Mouse (Mus musculus) forebrain, embryonic 11.5 days (tissue): ENCODE results near the gene Rnf223. TPM values are rescaled to one million over a fixed set of nuclear protein-coding genes. Genes with fewer than 3 reads are reported as not detected.

Source experiments
- ATAC-seq: fragments of 200-750 bp; cut with Nextera tagmentation; replicated peaks from 2 replicates; pipeline ENCODE4 v1.8.0; 2017; ENCODE audit warnings: moderate TSS enrichment; ENCODE audit not compliant: low FRiP score
- DNase-seq: peaks from one replicate; pipeline ENCODE4 v3.0.0-alpha.2; 2017; ENCODE audit warnings: low spot score
- H3K27ac ChIP-seq: fragments of 300-500 bp; sonication (generic); 2 replicates; pipeline ENCODE4 v1.5.1; 2014; ENCODE audit warnings: low read depth, low read length
- H3K27me3 ChIP-seq: fragments of 300-500 bp; sonication (generic); 2 replicates; pipeline ENCODE4 v1.6.1; 2014; ENCODE audit warnings: mild to moderate bottlenecking, low read length, mixed read lengths; ENCODE audit not compliant: control insufficient read depth, insufficient read depth
- H3K36me3 ChIP-seq: fragments of 300-500 bp; sonication (generic); 2 replicates; pipeline ENCODE4 v1.6.1; 2014; ENCODE audit warnings: mild to moderate bottlenecking, low read length, moderate library complexity, mixed read lengths; ENCODE audit not compliant: control insufficient read depth, insufficient read depth
- H3K4me1 ChIP-seq: fragments of 300-500 bp; sonication (generic); replicated peaks from 2 replicates; pipeline ENCODE4 v1.6.1; 2014; ENCODE audit warnings: low read length, mixed read lengths; ENCODE audit not compliant: control insufficient read depth, insufficient read depth
- H3K4me2 ChIP-seq: fragments of 300-500 bp; sonication (generic); 2 replicates; pipeline ENCODE4 v1.6.1; 2014; ENCODE audit warnings: low read depth, mild to moderate bottlenecking, low read length, moderate library complexity, mixed read lengths; ENCODE audit not compliant: severe bottlenecking
- H3K4me3 ChIP-seq: fragments of 300-500 bp; sonication (generic); 2 replicates; pipeline ENCODE4 v1.5.1; 2014; ENCODE audit warnings: low read depth, low read length
- H3K9ac ChIP-seq: fragments of 300-500 bp; sonication (generic); 2 replicates; pipeline ENCODE4 v1.6.1; 2014; ENCODE audit warnings: low read length
- H3K9me3 ChIP-seq: fragments of 300-500 bp; sonication (generic); 2 replicates; pipeline ENCODE4 v1.6.1; 2016; ENCODE audit warnings: low read length, mixed read lengths; ENCODE audit not compliant: control insufficient read depth
- WGBS: fragments of 180-500 bp; shearing (Covaris S2); extraction: QIAGEN DNeasy Blood & Tissue Kit; methylation state at CpG from one replicate; pipeline ENCODE4 v1.1.7; 2014; 5-methylcytosine and 5-hydroxymethylcytosine counted together
- polyA plus RNA-seq: library from polyadenylated mRNA; unstranded; fragments of >200 nt; fragmentation: Nextera tagmentation; extraction: Ambion mirVana; gene quantifications from 2 replicates; pipeline ENCODE4 v1.2.1, GENCODE M21; 2014

Rnf223 gene
- polyA plus RNA-seq, 1 experiment from 2014 or later: 1.0 TPM

- Histone ChIP-seq H3K36me3 (no peaks in the 10 kb centered on the region), H3K4me3 (no peak overlapping the region), H3K27me3 (no peaks in the 10 kb centered on the region), H3K9me3 (no peaks in the 10 kb centered on the region), H3K4me1 (no peaks in the 10 kb centered on the region), H3K27ac (no peak overlapping the region), H3K4me2 (no peak overlapping the region), H3K9ac (no peak overlapping the region)
- 84% methylated on average over 5 of the region's 5 CpGs for WGBS
- DNase-seq (no peak), ATAC-seq (no peak)
Measured at GRCm38 (mm10) chr4:156093758-156094157, 36.6 kb upstream of the Rnf223 start.

- Histone ChIP-seq H3K9me3 (no peaks in the 10 kb centered on the region), H3K9ac (no peak overlapping the region), H3K4me2 (no peak overlapping the region), H3K27ac (no peak overlapping the region), H3K4me1 (no peaks in the 10 kb centered on the region), H3K27me3 (no peaks in the 10 kb centered on the region), H3K36me3 (no peaks in the 10 kb centered on the region), H3K4me3 (no peak overlapping the region)
- DNase-seq (no peak), ATAC-seq (no peak)
- WGBS: 89% methylated on average over 1 of the region's 1 CpGs
Measured at GRCm38 (mm10) chr4:156096191-156096590, 34.1 kb upstream of the Rnf223 start.

GRCm38 (mm10) chr4:156097770-156098366 is 32.4 kb upstream of the Rnf223 start:
- DNase-seq (no peak), ATAC-seq (no peak; the same call in 1 of the 2 replicates)
- Histone ChIP-seq H3K27me3 (no peaks in the 10 kb centered on the region), H3K4me3 (no peak overlapping the region), H3K9me3 (no peaks in the 10 kb centered on the region), H3K27ac (no peak overlapping the region), H3K9ac (no peak overlapping the region), H3K36me3 (no peaks in the 10 kb centered on the region), H3K4me1 (no peaks in the 10 kb centered on the region), H3K4me2 (no peak overlapping the region)
- 49% methylated on average over 9 of the region's 9 CpGs for WGBS

GRCm38 (mm10) chr4:156099427-156099826 is 30.9 kb upstream of the Rnf223 start:
- Histone ChIP-seq H3K9me3 (no peaks in the 10 kb centered on the region), H3K9ac (no peak overlapping the region), H3K4me2 (no peak overlapping the region), H3K4me3 (no peak overlapping the region), H3K36me3 (no peaks in the 10 kb centered on the region), H3K27ac (no peak overlapping the region), H3K4me1 (no peaks in the 10 kb centered on the region), H3K27me3 (no peaks in the 10 kb centered on the region)
- 73% methylated on average over 6 of the region's 6 CpGs for WGBS
- DNase-seq (no peak), ATAC-seq (no peak)

GRCm38 (mm10) chr4:156100501-156100900 is 29.8 kb upstream of the Rnf223 start:
- 91% methylated on average over 5 of the region's 5 CpGs for WGBS
- no peak overlapping the region for H3K9ac ChIP-seq
- no peak overlapping the region for H3K4me3 ChIP-seq
- no peaks in the 10 kb centered on the region for H3K27me3 ChIP-seq
- no peaks in the 10 kb centered on the region for H3K4me1 ChIP-seq
- no peak overlapping the region for H3K27ac ChIP-seq
- no peak overlapping the region for H3K4me2 ChIP-seq
- H3K36me3 ChIP-seq: no peaks in the 10 kb centered on the region
- ATAC-seq (no peak), DNase-seq (no peak)
- no peaks in the 10 kb centered on the region for H3K9me3 ChIP-seq

- Histone ChIP-seq H3K4me2 (no peak overlapping the region), H3K9me3 (no peaks in the 10 kb centered on the region), H3K4me1 (no peaks in the 10 kb centered on the region), H3K27me3 (no peaks in the 10 kb centered on the region), H3K4me3 (no peak overlapping the region), H3K9ac (no peak overlapping the region), H3K27ac (no peak overlapping the region), H3K36me3 (no peaks in the 10 kb centered on the region)
- no peak for DNase-seq
- WGBS: 48% methylated on average over 3 of the region's 3 CpGs
- ATAC-seq: no peak
Measured at GRCm38 (mm10) chr4:156101481-156101903, 28.8 kb upstream of the Rnf223 start.

GRCm38 (mm10) chr4:156103342-156103741 is 27.0 kb upstream of the Rnf223 start:
- Histone ChIP-seq H3K27me3 (no peaks in the 10 kb centered on the region), H3K4me2 (no peak overlapping the region), H3K4me3 (no peak overlapping the region), H3K4me1 (no peaks in the 10 kb centered on the region), H3K36me3 (no peaks in the 10 kb centered on the region), H3K9ac (no peak overlapping the region), H3K27ac (no peak overlapping the region), H3K9me3 (no peaks in the 10 kb centered on the region)
- ATAC-seq: no peak
- WGBS: 88% methylated on average over 4 of the region's 4 CpGs
- no peak for DNase-seq

GRCm38 (mm10) chr4:156108606-156109546 is 21.4 kb upstream of the Rnf223 start:
- peak; percentile 45; the same call in 1 of the 2 replicates for ATAC-seq
- H3K27me3 ChIP-seq: no peaks in the 10 kb centered on the region
- peak overlapping the region; percentile 50 for H3K4me2 ChIP-seq
- H3K9me3 ChIP-seq: no peaks in the 10 kb centered on the region
- no peaks in the 10 kb centered on the region for H3K36me3 ChIP-seq
- 33% methylated on average over 13 of the region's 13 CpGs for WGBS
- peak overlapping the region; percentile 68 for H3K4me3 ChIP-seq
- H3K4me1 ChIP-seq: peaks cover 4% of the 10 kb centered on the region; the same call in 1 of the 2 replicates
- peak; percentile 73 for DNase-seq
- peak overlapping the region; percentile 64 for H3K9ac ChIP-seq
- peak overlapping the region; percentile 76 for H3K27ac ChIP-seq
